Mouse (Mus musculus): Measurements from ENCODE around the gene Galnt10.

Galnt10 gene

GRCm38 (mm10) chr11:57827048-57827914, 182.0 kb downstream of the Galnt10 start:
- peak; percentile 30 for DNase-seq (ENCODE audit: low read depth, low spot score)

- peak; percentile 23 for DNase-seq (ENCODE audit: low read depth, low spot score)
Observed at GRCm38 (mm10) chr11:57827915-57828545, 182.8 kb downstream of the Galnt10 start.

DNA sequence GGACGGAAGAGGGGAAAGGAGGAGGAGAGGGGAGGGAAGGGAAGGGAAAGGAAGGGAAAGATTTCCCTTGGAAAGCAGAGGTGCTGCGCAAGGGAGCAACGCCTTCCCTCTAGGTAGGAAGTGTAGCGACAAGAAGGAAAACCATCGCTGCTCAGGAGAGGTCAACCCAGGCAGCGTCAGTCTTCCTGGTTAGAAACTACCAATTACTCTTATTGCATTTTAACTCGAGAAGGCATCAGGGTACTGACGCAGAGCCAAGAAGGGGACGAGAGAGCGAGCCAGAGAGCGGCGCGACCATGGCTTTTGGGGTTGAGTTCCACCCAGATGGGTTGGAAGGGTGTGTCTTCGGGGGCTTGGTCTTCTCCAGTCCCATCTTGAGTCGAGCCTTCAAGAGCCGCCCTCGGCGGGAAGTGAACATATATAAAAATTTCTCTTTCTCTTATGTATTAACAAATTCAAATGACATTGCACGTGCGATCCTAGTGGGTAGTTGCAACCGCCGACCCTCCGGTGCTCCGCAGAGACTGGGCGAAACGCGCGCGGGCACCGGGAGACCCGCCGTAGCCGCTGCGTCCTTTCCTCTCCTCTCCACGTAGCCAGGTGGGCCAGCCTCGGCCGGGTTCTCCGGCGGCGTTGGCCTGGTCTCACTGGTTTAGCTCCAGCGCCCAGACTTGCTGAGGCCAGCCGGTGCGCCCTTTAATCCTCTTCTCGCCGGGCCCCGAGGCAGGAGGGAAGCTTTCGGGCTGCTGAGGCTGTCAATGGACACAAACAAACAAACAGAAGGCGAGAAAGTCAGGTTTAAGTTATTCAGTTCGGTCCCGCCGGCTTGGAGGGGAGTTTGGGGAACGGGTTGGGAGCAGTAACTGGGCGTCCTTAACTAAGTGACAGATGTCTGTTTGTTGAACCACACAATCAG, 184.0 kb downstream of the Galnt10 start:
- DNase-seq (ENCODE audit: low read depth, low spot score) = no peak

DNA sequence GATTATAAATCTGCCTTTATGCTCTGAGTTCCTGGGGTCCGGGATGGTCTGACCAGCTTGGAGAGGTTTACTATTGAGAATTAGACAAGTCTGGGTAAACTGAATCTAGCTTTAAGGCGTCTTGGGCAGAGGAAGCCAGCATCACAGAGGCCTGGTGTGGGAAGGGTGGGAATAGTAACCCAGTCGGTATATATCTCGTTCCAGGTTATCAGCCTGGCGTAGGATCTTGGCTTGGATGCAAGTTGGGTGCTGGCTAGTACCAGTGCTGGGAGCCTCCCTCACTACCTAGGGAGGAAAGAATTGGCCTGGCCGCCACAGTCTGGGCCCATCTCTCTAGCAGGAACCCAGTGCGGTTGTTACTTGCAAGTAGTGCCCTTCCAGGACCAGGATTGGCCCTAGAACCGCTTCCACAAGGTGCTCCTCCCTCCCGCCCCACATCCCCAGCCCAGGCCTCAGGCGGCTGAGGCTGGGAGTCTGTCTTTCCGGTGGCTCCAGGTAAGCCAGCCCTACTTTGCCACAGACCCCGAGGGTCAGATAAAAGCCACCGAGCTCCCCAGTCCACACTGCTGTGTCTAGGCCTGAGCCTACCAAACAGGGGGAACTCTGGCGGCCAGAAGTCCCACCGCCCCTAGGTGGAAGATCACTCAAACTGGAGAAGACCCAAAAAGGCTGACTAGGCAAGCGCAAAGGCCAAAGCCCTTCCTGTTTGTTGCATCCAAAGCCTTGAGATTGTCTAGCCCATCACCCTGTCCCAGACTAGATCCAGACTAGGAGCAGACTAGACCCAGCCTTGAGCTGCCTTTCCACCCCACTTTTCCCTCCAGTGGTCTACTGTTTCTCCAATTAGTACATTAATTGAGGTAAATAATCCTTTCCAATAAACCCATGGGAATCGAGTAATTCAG, 184.9 kb downstream of the Galnt10 start:
- no peak for DNase-seq (ENCODE audit: low read depth, low spot score)

DNA sequence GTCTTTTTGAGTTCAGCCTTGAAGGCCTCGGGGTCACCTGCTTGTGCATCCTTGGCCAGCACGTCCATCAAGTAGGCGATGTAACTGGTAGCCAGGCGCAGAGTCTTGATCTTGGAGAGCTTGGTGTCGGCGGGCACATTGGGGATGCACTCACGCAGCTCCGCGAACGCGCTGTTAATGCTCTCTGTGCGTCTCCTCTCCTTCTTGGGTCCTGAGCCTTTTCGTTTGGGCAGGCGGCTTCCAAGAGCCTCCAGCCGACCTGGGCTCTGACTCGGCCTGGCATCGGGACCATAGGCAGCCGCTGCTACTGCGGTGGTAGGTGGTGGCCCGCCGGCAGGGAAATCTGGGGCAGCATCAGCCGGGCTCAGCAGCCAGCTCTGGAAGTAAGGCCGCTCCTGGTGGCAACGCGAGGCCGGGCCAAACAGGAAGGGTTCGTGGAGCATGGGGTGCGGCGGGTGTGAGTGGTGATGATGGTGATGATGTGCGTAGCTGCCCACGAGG, 186.1 kb downstream of the Galnt10 start:
- no peak for DNase-seq (ENCODE audit: low read depth, low spot score)

GRCm38 (mm10) chr11:57831861-57832260, 186.6 kb downstream of the Galnt10 start:
- DNase-seq (ENCODE audit: low read depth, low spot score) = no peak

DNA sequence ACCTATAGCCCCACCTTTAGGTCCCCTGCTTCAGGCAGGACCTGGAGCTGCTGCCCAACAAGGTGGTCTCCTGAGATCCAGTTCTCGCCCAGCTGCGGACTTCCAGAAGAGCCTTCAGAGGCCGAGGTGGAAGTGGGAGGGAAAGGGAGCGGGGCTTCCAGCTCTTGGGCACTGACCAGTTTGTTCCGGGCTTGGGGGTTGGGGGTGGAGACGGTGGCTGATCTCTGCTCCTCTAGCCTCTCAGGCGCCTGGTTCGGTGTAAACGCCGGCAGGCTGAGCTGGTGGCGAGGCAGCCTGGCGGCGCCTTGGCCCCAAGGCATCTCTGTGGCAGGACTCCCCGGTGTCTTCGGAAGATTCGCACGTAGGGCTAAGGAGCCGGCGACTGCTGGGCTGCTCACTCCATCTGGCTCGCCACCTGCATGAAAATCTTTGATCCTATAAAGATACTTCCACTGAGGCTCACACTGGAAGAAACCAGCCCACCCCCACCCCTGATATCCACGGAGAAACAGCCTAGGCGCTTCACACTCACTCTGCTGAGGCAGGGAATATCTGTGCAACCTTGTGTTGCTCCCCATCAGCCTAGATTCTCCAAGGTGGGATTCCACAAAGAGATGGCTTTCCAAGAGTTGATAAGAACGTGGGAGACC, 187.4 kb downstream of the Galnt10 start, which contains the start of gene Hand1:
TSS of gene Hand1 (minus strand) at position 267 of the 650 bp plus-strand sequence.
- no peak for DNase-seq (ENCODE audit: low read depth, low spot score)

DNA sequence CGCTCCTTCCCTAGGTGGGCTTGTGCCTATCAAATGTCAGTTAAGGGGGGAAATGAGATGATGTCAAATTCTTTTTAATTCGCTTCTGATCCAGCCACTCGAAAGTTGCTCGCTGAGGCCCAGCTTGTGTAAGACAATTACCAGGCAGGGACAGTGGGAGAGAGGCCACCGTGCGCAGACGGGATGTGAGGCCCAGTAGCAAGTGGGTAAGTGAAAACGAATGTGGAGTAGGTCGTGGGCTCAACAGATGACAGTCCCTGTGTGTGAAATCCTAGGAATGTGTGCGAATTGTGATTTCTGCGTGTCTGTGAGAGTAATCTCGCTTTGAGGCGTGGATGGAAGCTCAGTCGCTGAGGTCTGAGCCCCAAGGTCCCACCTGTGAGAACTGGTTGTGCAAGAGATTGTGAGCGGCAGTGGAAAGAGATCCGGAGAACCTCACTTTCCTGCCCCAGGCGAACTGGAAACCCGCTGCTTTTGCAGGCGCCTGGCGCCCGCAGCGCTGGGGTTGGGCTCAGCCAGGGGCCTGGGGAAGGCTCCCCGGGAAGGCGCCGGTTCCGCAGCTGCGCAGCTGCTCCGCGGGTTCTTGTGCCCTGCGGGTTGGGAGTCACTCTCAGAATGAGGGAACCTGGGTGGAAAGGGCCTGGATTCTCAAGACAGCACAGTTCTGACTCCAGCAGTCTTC, 188.2 kb downstream of the Galnt10 start:
- DNase-seq (ENCODE audit: low read depth, low spot score) = no peak

DNA sequence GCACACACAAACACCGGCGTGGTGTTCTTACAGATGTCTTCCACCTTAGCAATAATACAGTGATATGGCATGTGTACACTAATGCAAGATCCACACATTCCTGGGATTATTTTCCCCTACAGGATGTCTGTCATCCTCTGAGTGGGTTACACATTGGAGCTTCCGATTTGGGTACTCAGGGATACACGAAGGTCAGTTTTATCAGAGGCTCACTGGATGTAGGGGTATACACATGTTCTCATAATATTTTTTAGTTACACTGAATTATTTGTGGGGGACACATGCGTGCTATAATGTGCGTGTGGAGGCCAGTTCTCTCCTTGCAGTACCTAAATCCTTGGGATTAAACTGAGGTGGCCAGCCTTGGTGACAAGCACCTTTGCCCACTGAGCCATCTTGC, 188.8 kb downstream of the Galnt10 start:
- no peak for DNase-seq (ENCODE audit: low read depth, low spot score)

GRCm38 (mm10) chr11:57835331-57835730, 190.1 kb downstream of the Galnt10 start:
- no peak for DNase-seq (ENCODE audit: low read depth, low spot score)

- no peak for DNase-seq (ENCODE audit: low read depth, low spot score)
Observed at GRCm38 (mm10) chr11:57835931-57836330, 190.7 kb downstream of the Galnt10 start.

DNA sequence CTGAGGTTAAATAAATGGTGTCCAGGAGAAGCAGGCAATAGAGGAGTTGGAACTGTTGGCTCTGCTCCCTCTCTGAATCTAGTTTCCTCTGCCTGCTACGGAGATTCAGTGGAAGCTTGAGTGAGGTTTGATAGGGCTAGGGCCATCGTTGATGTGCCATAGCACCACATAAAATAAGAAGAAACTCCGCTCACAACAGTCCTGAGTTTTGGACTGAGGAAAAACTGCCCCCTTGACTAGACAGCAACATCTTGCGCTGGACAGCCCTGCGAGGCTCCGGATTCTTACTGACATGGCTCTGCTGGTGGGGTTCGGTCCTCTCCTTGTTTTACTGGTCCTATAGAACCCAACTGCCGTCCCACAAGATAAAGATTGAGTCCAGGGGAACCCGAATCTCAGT, 191.2 kb downstream of the Galnt10 start:
- no peak for DNase-seq (ENCODE audit: low read depth, low spot score)

Data from CD4-positive helper T cell, adult 2 months (primary cell).